28 mouse cellular contexts compared by ENCODE assay signal in genomic region chr2:5015527-5015926, GRCm38 (mm10). TPM values are rescaled to one million over a fixed set of nuclear protein-coding genes. Genes with fewer than 3 reads are reported as not detected.
"Had no signal": no experiment of that assay in that cellular context is flagged by ENCODE, and none has a peak within 500 bp of the region (broad histone marks: within the 10 kb centered on the region; RNA-seq: fewer than 3 reads in every experiment).

No protein-coding gene starts in this region.

- ATAC-seq: forebrain, embryonic 13.5 days; forebrain, embryonic 14.5 days; forebrain, embryonic 15.5 days; forebrain, embryonic 16.5 days; forebrain, postnatal 0 days had no signal

- H3K9ac ChIP-seq: embryonic facial prominence, embryonic 12.5 days; embryonic facial prominence, embryonic 13.5 days; embryonic facial prominence, embryonic 15.5 days; forebrain, embryonic 12.5 days; forebrain, embryonic 13.5 days; forebrain, embryonic 15.5 days; forebrain, postnatal 0 days had no signal

- H3K27me3 ChIP-seq: embryonic facial prominence, embryonic 12.5 days; embryonic facial prominence, embryonic 13.5 days; embryonic facial prominence, embryonic 15.5 days; forebrain, embryonic 12.5 days; forebrain, embryonic 13.5 days; forebrain, embryonic 15.5 days had no signal

- H3K27ac ChIP-seq: embryonic facial prominence, embryonic 10.5 days; embryonic facial prominence, embryonic 12.5 days; embryonic facial prominence, embryonic 13.5 days; embryonic facial prominence, embryonic 15.5 days; forebrain, embryonic 10.5 days; forebrain, embryonic 12.5 days; forebrain, embryonic 13.5 days; forebrain, embryonic 15.5 days; gastrocnemius, adult 2 months; heart, adult 2 months had no signal

- H3K4me3 ChIP-seq: embryonic facial prominence, embryonic 10.5 days; embryonic facial prominence, embryonic 12.5 days; embryonic facial prominence, embryonic 13.5 days; embryonic facial prominence, embryonic 15.5 days; erythroblast, embryonic 14.5 days; forebrain, embryonic 10.5 days; forebrain, embryonic 12.5 days; forebrain, embryonic 13.5 days; forebrain, embryonic 15.5 days; gastrocnemius, adult 2 months; heart, adult 2 months had no signal

- H3K36me3 ChIP-seq: embryonic facial prominence, embryonic 13.5 days; embryonic facial prominence, embryonic 15.5 days; forebrain, embryonic 15.5 days had no signal

- H3K4me2 ChIP-seq: embryonic facial prominence, embryonic 12.5 days; embryonic facial prominence, embryonic 13.5 days; embryonic facial prominence, embryonic 15.5 days; forebrain, embryonic 12.5 days; forebrain, embryonic 13.5 days; forebrain, embryonic 15.5 days had no signal

- H3K9me3 ChIP-seq: embryonic facial prominence, embryonic 10.5 days; embryonic facial prominence, embryonic 12.5 days; embryonic facial prominence, embryonic 13.5 days; embryonic facial prominence, embryonic 15.5 days; forebrain, embryonic 10.5 days; forebrain, embryonic 12.5 days; forebrain, embryonic 13.5 days; forebrain, embryonic 15.5 days had no signal

- DNase-seq: cerebellum, adult 8-10 months; cerebellum, adult 9-10 months; cerebellum, adult 9-11 months; cerebellum, postnatal 25 days; cerebellum, postnatal 36 days; embryo, embryonic 11 days; forebrain, postnatal 0 days; gastrocnemius, adult 2 months; gastrocnemius, postnatal 10 days; gastrocnemius, postnatal 14 days; gastrocnemius, postnatal 25 days; gastrocnemius, postnatal 36 days; heart, adult 18-20 months; heart, adult 2 months had no signal

RNA-seq across cellular contexts. Expression of gene Mcm10, which starts 2.9 kb away (rescaled TPM):
- total RNA-seq: gastrocnemius, adult 8-10 months had no signal

RNA-seq across cellular contexts. Expression of gene Ucma, which starts 39.6 kb away (rescaled TPM):
- total RNA-seq: common myeloid progenitor, adult 5-6 weeks; forebrain, postnatal 0 days; gastrocnemius, adult 2 months; gastrocnemius, postnatal 25 days; gastrocnemius, postnatal 36 days; granulocyte monocyte progenitor cell, adult 5-6 weeks; heart, adult 2 months had no signal
- polyA plus RNA-seq: embryonic facial prominence, embryonic 12.5 days; erythroblast, embryonic 14.5 days; forebrain, embryonic 12.5 days; forebrain, embryonic 15.5 days; forebrain, embryonic 16.5 days had no signal
